Mouse (Mus musculus) midbrain, embryonic 15.5 days (tissue): ENCODE measurements around the gene Col25a1. TPM values are rescaled to one million over a fixed set of nuclear protein-coding genes. Genes with fewer than 3 reads are reported as not detected.
A peak's percentile ranks its signal among the peaks of the same experiment; 100 is the strongest.

Experiments used
- ATAC-seq: fragments of 200-750 bp; cut with Nextera tagmentation; replicated peaks from 2 replicates; pipeline ENCODE4 v1.8.0; 2017; ENCODE audit warnings: moderate TSS enrichment
- H3K27ac ChIP-seq: fragments of 300-500 bp; sonication (generic); 2 replicates; pipeline ENCODE4 v1.5.1; 2015; ENCODE audit warnings: mild to moderate bottlenecking, inconsistent platforms
- H3K27me3 ChIP-seq: fragments of 300-500 bp; sonication (generic); replicated peaks from 2 replicates; pipeline ENCODE4 v1.6.1; 2015; ENCODE audit warnings: inconsistent platforms
- H3K36me3 ChIP-seq: fragments of 300-500 bp; sonication (generic); replicated peaks from 2 replicates; pipeline ENCODE4 v1.6.1; 2015; ENCODE audit warnings: inconsistent platforms
- H3K4me1 ChIP-seq: fragments of 300-500 bp; sonication (generic); 2 replicates; pipeline ENCODE4 v1.6.1; 2015; ENCODE audit warnings: inconsistent platforms
- H3K4me2 ChIP-seq: fragments of 300-500 bp; sonication (generic); 2 replicates; pipeline ENCODE4 v1.6.1; 2015; ENCODE audit warnings: inconsistent platforms, mild to moderate bottlenecking, moderate library complexity
- H3K4me3 ChIP-seq: fragments of 300-500 bp; sonication (generic); 2 replicates; pipeline ENCODE4 v1.5.1; 2015; ENCODE audit warnings: mild to moderate bottlenecking, inconsistent platforms
- H3K9ac ChIP-seq: fragments of 300-500 bp; sonication (generic); 2 replicates; pipeline ENCODE4 v1.6.1; 2015; ENCODE audit warnings: mild to moderate bottlenecking, inconsistent platforms
- H3K9me3 ChIP-seq: fragments of 300-500 bp; sonication (generic); 2 replicates; pipeline ENCODE4 v1.6.1; 2016; ENCODE audit warnings: inconsistent platforms
- WGBS: fragments of 180-500 bp; shearing (Covaris S2); methylation state at CpG from one replicate; pipeline ENCODE4 v1.1.7; 2015; ENCODE audit warnings: mixed read lengths; 5-methylcytosine and 5-hydroxymethylcytosine counted together
- polyA plus RNA-seq: library from polyadenylated mRNA; unstranded; fragments of >200 nt; fragmentation: Nextera tagmentation; extraction: Ambion mirVana; gene quantifications from 2 replicates; pipeline ENCODE4 v1.2.1, GENCODE M21; 2015

The Col25a1 gene
- polyA plus RNA-seq, 1 experiment from 2014 or later, result 15.3 TPM

DNA sequence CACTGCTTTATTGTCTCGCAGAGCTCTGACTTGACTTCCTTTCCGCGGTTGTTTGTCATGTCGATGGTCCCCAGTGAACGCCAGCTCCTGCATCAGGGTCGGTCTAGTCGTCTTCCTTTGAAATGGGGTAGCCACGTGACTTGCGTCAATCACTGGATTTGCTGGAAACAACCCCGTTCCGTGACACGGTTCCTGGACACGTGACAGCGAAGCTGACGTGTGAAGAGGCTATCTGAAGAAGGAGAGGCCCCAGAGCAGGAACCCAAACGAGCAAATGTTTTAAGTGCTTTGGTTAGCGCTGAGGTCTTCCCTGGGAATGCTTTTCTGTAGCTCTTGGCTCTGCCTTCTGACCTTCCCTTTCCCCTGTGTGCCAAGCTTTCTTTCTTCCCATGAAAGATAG, 41.5 kb downstream of the Col25a1 start:
- no peak for ATAC-seq
- Histone ChIP-seq H3K4me2 (peak overlapping the region; percentile 18; the same call in 1 of the 2 replicates), H3K27ac (no peak overlapping the region), H3K27me3 (no peaks in the 10 kb centered on the region), H3K4me3 (no peak overlapping the region), H3K9ac (no peak overlapping the region), H3K4me1 (no peaks in the 10 kb centered on the region), H3K36me3 (no peaks in the 10 kb centered on the region), H3K9me3 (no peaks in the 10 kb centered on the region)
- WGBS, result 65% methylated on average over 17 of the region's 17 CpGs

DNA sequence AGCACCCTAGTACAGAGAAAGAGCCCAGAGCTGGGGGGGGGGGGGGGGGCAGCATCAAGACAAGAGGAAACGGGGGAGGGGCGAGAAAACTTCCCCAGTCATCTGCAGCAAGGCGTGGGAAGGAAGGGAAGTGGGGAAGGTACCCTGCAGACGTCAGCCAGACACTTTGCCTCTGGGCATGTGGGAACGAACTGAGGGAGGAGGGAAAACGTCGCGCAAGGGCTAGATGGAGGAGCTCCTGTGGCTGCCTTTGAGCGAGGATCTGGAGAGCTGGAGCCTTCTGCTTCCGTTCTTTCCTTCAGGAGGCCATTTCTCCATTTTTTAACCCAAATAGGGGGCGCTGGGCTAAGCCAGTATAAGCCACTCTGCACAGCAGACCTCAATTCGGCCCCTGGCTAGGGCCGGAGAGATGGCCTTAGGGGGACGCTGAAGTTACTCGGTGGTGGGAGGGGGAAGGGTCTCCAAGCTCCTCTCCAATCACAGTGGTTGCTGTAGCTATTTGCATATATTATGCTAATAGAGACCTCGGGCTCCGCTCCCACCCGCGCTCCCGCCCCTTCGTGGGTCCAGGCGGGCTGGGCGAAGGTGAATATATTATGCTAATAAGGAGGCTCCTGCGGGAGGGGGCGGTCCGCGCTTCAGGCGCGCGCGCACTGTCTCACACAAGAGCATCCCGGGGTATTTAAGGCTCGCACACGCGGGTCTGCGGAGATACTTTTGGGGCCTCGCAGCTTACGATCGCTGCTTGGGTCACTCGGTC, 49.1 kb downstream of the Col25a1 start:
- WGBS, result under 1% methylated on average over 40 of the region's 40 CpGs
- ATAC-seq, result peak; percentile 95
- H3K27ac ChIP-seq, result peak overlapping the region; percentile 74

DNA sequence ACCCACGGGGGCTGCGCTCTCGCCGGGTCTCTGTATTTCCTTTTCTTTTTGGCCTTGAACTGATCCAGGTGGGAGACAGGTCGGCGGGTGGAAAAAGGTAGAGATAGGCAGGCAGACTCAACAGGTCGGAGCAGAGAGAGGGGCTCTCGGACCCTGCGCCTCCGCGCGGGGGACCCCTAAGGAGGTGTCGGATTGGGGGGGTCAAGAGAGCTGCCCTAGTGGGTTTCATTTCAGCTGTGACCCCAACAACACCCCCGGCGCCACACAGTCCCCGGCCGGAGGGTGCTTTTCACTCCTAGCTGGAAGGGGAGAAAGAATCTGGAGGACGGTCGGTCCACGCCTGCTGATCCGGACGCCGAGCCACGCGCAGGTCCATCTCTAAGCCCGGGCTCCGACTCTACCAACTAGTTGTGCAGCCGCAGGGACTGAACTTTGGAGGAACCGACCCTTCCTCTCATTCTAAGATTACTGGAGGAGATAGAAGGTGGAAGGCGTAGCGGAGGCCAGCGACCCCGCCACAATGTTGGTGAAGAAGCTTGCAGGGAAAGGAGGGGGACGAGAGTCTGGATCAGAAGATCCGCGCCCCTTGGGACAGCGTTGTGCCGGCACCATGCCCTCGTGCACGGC, 49.8 kb downstream of the Col25a1 start:
- H3K36me3 ChIP-seq, result no peaks in the 10 kb centered on the region
- peaks cover 22% of the 10 kb centered on the region for H3K4me1 ChIP-seq
- under 1% methylated on average over 40 of the region's 40 CpGs for WGBS
- peak overlapping the region; percentile 48 for H3K4me3 ChIP-seq
- no peaks in the 10 kb centered on the region for H3K9me3 ChIP-seq
- H3K27ac ChIP-seq, result peak overlapping the region; percentile 74; the same call in 1 of the 2 replicates
- no peaks in the 10 kb centered on the region for H3K27me3 ChIP-seq
- peak overlapping the region; percentile 56 for H3K9ac ChIP-seq
- peak overlapping the region; percentile 84 for H3K4me2 ChIP-seq
- ATAC-seq, result peak; percentile 67

More for the DNA sequence above, 49.1 kb downstream of the Col25a1 start:
- peaks cover 19% of the 10 kb centered on the region for H3K4me1 ChIP-seq
- H3K9ac ChIP-seq, result peak overlapping the region; percentile 56
- peak overlapping the region; percentile 84 for H3K4me2 ChIP-seq
- H3K27me3 ChIP-seq, result no peaks in the 10 kb centered on the region
- H3K4me3 ChIP-seq, result peak overlapping the region; percentile 48
- no peaks in the 10 kb centered on the region for H3K36me3 ChIP-seq
- no peaks in the 10 kb centered on the region for H3K9me3 ChIP-seq

DNA sequence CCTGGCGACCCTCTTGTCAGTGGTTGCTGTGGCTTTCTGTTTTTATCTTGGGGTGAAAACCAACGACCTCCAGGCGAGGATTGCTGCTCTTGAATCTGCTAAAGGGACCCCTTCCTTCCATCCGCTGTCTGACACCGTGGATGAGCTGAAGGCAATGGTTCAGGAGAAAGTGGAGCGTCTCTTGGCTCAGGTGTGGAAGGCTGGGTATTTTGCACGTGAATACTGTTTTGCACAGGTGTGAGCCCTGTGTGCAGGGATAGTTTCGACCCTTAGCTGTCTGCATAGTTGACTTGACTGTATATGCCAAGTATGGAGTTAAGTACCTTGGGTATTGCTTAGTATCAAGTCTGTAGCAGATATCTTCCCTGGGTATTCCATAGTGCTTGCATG, 50.3 kb downstream of the Col25a1 start:
- Histone ChIP-seq H3K4me1 (peaks cover 22% of the 10 kb centered on the region), H3K27me3 (no peaks in the 10 kb centered on the region), H3K9me3 (no peaks in the 10 kb centered on the region), H3K4me3 (peak overlapping the region; percentile 48), H3K36me3 (no peaks in the 10 kb centered on the region), H3K9ac (peak overlapping the region; percentile 56), H3K27ac (no peak overlapping the region), H3K4me2 (peak overlapping the region; percentile 84)
- 0 out of 2 replicates have a peak, but pooled peaks have one; percentile 4 for ATAC-seq
- WGBS, result 22% methylated on average over 8 of the region's 8 CpGs

DNA sequence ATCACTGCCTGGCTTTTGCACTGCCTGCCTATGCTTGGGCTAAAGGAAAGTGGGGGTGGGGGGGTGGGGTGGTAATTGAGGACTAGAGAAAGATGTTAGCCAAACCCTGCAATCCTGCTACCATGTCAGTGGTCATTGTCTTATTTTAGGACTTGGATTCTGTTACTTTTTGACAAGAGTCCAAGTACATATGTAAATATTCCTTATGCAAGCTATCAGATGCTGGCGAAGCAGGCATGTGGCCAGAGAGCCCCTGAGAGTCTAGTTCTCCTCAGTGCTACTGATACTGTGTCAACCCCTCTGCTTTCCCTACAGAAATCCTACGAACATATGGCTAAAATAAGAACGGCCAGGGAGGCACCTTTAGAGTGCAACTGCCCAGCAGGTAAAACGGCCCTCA, 51.1 kb downstream of the Col25a1 start:
- Histone ChIP-seq H3K9ac (no peak overlapping the region), H3K27ac (no peak overlapping the region), H3K4me1 (peaks cover 22% of the 10 kb centered on the region), H3K4me3 (peak overlapping the region; percentile 48), H3K36me3 (no peaks in the 10 kb centered on the region), H3K27me3 (no peaks in the 10 kb centered on the region), H3K4me2 (peak overlapping the region; percentile 84), H3K9me3 (no peaks in the 10 kb centered on the region)
- no peak for ATAC-seq
- 71% methylated on average over 4 of the region's 4 CpGs for WGBS

DNA sequence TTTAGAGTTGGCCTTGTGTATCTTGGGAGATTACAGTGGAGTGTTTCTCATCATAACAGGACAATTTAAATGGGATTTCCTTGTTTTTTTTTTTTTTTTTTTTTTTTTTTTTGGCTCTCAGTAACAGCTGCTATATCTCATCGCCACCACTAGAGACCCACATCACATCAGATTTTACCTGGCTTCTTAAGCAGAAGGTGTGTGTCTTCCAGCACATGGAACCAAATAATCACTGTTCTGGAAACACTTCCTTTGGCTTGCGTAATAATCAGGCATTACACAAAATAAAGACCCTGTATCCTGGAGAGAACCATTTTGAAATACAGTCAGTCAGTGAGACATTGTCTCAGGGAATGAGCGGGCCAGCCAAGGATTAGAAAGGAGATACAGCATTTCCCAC, 53.8 kb downstream of the Col25a1 start:
- H3K27me3 ChIP-seq, result no peaks in the 10 kb centered on the region
- whole genome bisulfite sequencing, result 62% methylated on average over 3 of the region's 3 CpGs
- ATAC-seq, result no peak

DNA sequence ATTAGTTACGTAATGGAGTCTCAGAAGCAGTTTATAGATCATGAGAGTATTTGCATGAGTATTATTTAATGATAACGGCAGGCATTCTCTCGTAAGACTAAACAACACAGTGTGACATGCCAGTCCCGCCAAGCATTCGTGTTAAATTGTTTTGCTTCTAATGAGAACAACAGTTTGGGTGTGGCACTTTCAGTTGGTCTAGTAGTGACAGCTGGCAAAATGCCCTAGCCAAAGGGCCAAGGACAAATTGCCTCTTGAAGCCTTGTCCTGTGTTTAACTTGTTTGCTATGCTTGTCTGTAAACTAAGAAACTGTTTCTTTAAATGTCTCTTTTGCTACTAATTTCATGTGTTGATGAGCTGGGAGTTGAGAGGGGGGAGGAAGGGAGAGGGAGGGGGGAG, 56.3 kb downstream of the Col25a1 start:
- H3K4me2 ChIP-seq, result no peak overlapping the region
- WGBS, result 83% methylated on average over 5 of the region's 5 CpGs
- 0 out of 2 replicates have a peak, but pooled peaks cover 4% of the 10 kb centered on the region for H3K4me1 ChIP-seq
- H3K9me3 ChIP-seq, result no peaks in the 10 kb centered on the region
- ATAC-seq, result no peak
- no peaks in the 10 kb centered on the region for H3K27me3 ChIP-seq
- H3K36me3 ChIP-seq, result no peaks in the 10 kb centered on the region
- H3K4me3 ChIP-seq, result no peak overlapping the region
- no peak overlapping the region for H3K9ac ChIP-seq
- H3K27ac ChIP-seq, result no peak overlapping the region

More for the DNA sequence above, 53.8 kb downstream of the Col25a1 start:
- H3K4me1 ChIP-seq, result peaks cover 14% of the 10 kb centered on the region
- no peaks in the 10 kb centered on the region for H3K36me3 ChIP-seq
- H3K4me2 ChIP-seq, result no peak overlapping the region
- H3K9ac ChIP-seq, result no peak overlapping the region
- H3K27ac ChIP-seq, result no peak overlapping the region
- no peaks in the 10 kb centered on the region for H3K9me3 ChIP-seq
- H3K4me3 ChIP-seq, result no peak overlapping the region

DNA sequence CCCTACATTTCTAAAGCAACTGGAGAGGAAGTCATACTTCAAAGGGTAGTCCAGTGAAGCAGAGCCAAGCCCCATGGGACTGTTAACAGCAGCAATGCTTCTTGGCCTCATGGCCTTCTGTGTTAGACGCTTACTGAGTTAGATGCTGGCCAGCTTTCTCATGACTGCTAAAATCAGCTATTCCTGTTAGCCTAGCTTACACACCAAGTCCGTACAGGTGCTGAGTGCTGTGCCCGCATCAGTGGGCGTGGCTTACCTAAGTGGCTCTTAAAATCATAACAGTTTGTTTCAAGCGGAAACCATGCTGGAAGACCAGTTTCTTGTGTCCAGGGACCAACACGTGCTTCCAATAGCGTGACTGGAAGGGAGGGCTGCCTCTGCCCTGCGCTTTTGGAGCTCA, 62.1 kb downstream of the Col25a1 start:
- H3K36me3 ChIP-seq, result no peaks in the 10 kb centered on the region
- no peaks in the 10 kb centered on the region for H3K27me3 ChIP-seq
- no peak overlapping the region for H3K9ac ChIP-seq
- H3K4me3 ChIP-seq, result no peak overlapping the region
- no peaks in the 10 kb centered on the region for H3K4me1 ChIP-seq
- H3K9me3 ChIP-seq, result no peaks in the 10 kb centered on the region
- 90% methylated on average over 8 of the region's 8 CpGs for WGBS
- H3K27ac ChIP-seq, result no peak overlapping the region
- no peak overlapping the region for H3K4me2 ChIP-seq
- ATAC-seq, result no peak

DNA sequence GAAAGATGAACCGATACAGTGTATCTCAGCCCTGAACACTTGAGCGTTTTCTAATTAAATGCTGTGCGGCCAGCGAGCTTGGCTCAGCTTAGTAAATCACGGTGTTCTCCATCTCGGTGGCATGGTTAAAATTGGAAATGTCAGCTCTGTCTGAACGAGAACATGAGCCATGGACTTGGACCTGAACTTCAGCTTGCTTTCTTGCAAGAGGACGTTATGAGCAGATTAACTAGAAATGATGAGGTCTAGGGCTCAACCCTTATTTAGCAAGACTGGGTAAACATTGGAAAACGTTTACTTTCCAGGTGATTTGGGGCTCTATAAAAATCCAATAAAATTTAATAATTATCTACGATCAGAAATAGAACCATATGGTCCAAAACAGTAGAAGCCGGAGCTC, 83.3 kb downstream of the Col25a1 start:
- Histone ChIP-seq H3K27ac (no peak overlapping the region), H3K4me3 (no peak overlapping the region), H3K36me3 (no peaks in the 10 kb centered on the region), H3K9me3 (no peaks in the 10 kb centered on the region), H3K27me3 (no peaks in the 10 kb centered on the region), H3K4me1 (peaks cover 10% of the 10 kb centered on the region; the same call in 1 of the 2 replicates), H3K9ac (no peak overlapping the region), H3K4me2 (no peak overlapping the region)
- no peak for ATAC-seq
- 78% methylated on average over 11 of the region's 11 CpGs for WGBS

DNA sequence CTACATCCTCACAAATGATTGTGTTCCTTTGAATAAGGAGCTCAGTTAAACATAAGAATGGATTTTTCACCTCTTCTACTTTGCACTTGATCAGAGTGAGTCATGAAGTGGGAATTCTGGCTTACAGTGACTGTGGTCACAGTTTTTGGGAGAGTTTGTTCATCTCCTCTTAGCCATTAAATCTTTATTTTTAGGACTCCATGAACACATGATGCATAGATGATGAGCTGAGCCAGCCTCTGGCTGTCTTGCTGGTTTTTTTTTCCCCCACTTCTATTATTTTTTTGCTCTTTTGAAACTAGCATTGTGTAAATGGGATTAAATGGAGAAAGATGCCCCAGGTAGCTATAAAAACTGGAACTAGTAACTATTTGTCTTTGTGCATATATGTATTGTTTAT, 84.8 kb downstream of the Col25a1 start:
- no peaks in the 10 kb centered on the region for H3K27me3 ChIP-seq
- no peak overlapping the region for H3K27ac ChIP-seq
- no peaks in the 10 kb centered on the region for H3K9me3 ChIP-seq
- no peak overlapping the region for H3K4me3 ChIP-seq
- H3K4me1 ChIP-seq, result peaks cover 10% of the 10 kb centered on the region; the same call in 1 of the 2 replicates
- no peak for ATAC-seq
- no peaks in the 10 kb centered on the region for H3K36me3 ChIP-seq
- no peak overlapping the region for H3K4me2 ChIP-seq
- no peak overlapping the region for H3K9ac ChIP-seq

DNA sequence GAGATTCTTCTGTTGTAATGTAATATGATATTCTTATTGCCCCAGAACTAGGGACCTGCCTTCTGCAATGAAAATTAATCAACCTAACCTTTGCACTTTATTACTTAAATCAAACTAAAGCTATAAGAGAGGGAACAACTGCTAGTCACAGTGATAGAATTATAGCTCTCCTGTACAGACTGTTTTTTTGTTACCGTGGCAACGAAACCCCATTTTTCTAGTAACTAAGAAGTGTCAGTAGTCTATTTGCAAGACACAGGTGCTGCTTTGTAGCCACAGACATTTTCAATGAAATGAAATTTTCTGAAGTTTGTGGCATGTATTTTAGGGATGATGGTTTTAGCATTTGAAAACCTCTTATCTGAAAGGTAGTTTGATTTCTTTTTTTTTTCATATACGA, 85.3 kb downstream of the Col25a1 start:
- no peak overlapping the region for H3K4me2 ChIP-seq
- no peaks in the 10 kb centered on the region for H3K27me3 ChIP-seq
- 89% methylated on average over 3 of the region's 3 CpGs for WGBS
- H3K4me3 ChIP-seq, result no peak overlapping the region
- H3K4me1 ChIP-seq, result peaks cover 10% of the 10 kb centered on the region; the same call in 1 of the 2 replicates
- no peaks in the 10 kb centered on the region for H3K9me3 ChIP-seq
- H3K27ac ChIP-seq, result peak overlapping the region; percentile 34; the same call in 1 of the 2 replicates
- H3K9ac ChIP-seq, result no peak overlapping the region
- H3K36me3 ChIP-seq, result no peaks in the 10 kb centered on the region
- ATAC-seq, result no peak

DNA sequence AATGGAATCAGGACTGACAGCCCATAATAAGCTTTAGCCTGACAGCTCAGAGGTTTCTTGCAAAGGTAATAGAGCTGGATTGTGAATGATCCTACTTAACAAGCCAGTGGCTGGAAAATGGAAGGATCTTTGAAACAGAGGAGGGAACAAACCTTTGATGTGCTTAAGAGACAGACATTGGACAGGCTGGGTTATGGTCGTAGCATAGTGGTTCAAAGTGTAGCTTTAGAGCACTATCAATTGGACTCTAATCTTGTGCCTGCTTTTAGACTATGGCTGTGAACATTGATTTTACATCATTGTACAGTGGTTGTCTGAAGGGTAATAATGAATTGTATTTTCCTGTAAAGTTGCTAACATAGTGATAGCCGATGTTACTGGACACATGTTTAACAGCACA, 86.4 kb downstream of the Col25a1 start:
- WGBS, result 72% methylated on average over 2 of the region's 2 CpGs
- Histone ChIP-seq H3K27ac (no peak overlapping the region), H3K4me3 (no peak overlapping the region), H3K9me3 (no peaks in the 10 kb centered on the region), H3K9ac (no peak overlapping the region), H3K27me3 (no peaks in the 10 kb centered on the region), H3K4me2 (no peak overlapping the region), H3K36me3 (no peaks in the 10 kb centered on the region), H3K4me1 (peaks cover 10% of the 10 kb centered on the region; the same call in 1 of the 2 replicates)
- peak; percentile 69 for ATAC-seq
